ENCODE assay signal across 23 mouse cellular contexts in the genomic region with DNA sequence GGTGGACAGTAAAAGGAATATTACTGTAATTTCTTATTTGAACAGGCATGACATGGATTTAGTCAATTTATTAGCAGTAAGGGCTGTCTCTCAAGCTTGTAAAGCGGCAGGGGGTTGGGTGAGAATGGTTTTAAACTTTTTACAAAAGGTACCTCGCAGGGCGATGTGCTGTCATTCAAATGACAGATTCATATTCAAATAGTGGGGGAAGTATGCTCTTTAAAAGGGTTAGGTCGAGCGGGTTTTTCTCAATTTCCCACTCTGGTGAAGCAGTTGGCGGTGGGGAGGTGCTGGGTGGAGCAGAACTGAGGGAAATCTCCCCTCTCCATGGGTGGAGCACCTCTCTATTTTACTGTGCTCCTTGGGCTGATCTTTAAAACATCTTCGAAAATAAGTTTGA.
DNase-seq lines count a peak whose midpoint lies in the region; ATAC-seq lines count a peak whose summit lies in the region.
"Had no signal": no experiment of that assay in that cellular context is flagged by ENCODE, and none has a peak within 500 bp of the region (broad histone marks: within the 10 kb centered on the region; RNA-seq: fewer than 3 reads in every experiment).

No protein-coding gene starts in this region.

- ATAC-seq in midbrain, embryonic 11.5 days (ENCODE audit: low FRiP score): no peak
- no peak for ATAC-seq in midbrain, embryonic 14.5 days (ENCODE audit: low FRiP score, low TSS enrichment)
- no peak for ATAC-seq in frontal cortex, adult (ENCODE audit: low TSS enrichment)
- ATAC-seq: CD4-positive, CD25-positive, alpha-beta regulatory T cell, adult 4 months; forebrain, embryonic 13.5 days; forebrain, embryonic 15.5 days; forebrain, postnatal 0 days had no signal

- H3K4me1 ChIP-seq in midbrain, embryonic 11.5 days (ENCODE audit: control insufficient read depth, insufficient read depth, low read length): no peaks in the 10 kb centered on the region
- H3K4me1 ChIP-seq in midbrain, embryonic 14.5 days (ENCODE audit: control insufficient read depth, insufficient read depth, low read length): no peaks in the 10 kb centered on the region
- H3K4me1 ChIP-seq: embryonic facial prominence, embryonic 10.5 days; embryonic facial prominence, embryonic 12.5 days; forebrain, embryonic 13.5 days; forebrain, embryonic 15.5 days had no signal

- WGBS in midbrain, embryonic 11.5 days: 53% methylated on average over 7 of the region's 7 CpGs
- WGBS in midbrain, embryonic 14.5 days: 49% methylated on average over 7 of the region's 7 CpGs

- H3K9ac ChIP-seq in midbrain, embryonic 11.5 days (ENCODE audit: low read length): no peak overlapping the region
- H3K9ac ChIP-seq in midbrain, embryonic 14.5 days (replicated peaks; ENCODE audit: low read length): no peak overlapping the region
- H3K9ac ChIP-seq: embryonic facial prominence, embryonic 12.5 days; forebrain, embryonic 13.5 days; forebrain, embryonic 15.5 days; forebrain, postnatal 0 days had no signal

- no peak overlapping the region for H3K4me3 ChIP-seq in midbrain, embryonic 11.5 days (ENCODE audit: low read depth, low read length)
- H3K4me3 ChIP-seq in midbrain, embryonic 14.5 days (replicated peaks; ENCODE audit: low read depth, low read length): no peak overlapping the region
- H3K4me3 ChIP-seq: embryonic facial prominence, embryonic 10.5 days; embryonic facial prominence, embryonic 12.5 days; forebrain, embryonic 13.5 days; forebrain, embryonic 15.5 days had no signal

- H3K36me3 ChIP-seq in midbrain, embryonic 11.5 days (ENCODE audit: control insufficient read depth, insufficient read depth, low read length): no peaks in the 10 kb centered on the region
- H3K36me3 ChIP-seq in midbrain, embryonic 14.5 days (ENCODE audit: control insufficient read depth, insufficient read depth, low read length): no peaks in the 10 kb centered on the region
- H3K36me3 ChIP-seq: embryonic facial prominence, embryonic 10.5 days; embryonic facial prominence, embryonic 12.5 days; forebrain, embryonic 15.5 days had no signal

- DNase-seq in midbrain, embryonic 11.5 days (ENCODE audit: low spot score, missing footprints): peak; percentile 23
- no peak for DNase-seq in midbrain, embryonic 14.5 days
- DNase-seq in ES-CJ7 (ENCODE audit: low read depth, low spot score) (peak; percentile 83), ZHBTc4 (ENCODE audit: low read depth, low spot score) (peak; percentile 46)
- no peak for DNase-seq in layer of hippocampus, adult 11-12 months (ENCODE audit: low spot score)
- no peak for DNase-seq in layer of hippocampus, postnatal 10 days (ENCODE audit: low spot score in 2 of 2)
- DNase-seq: adrenal gland, adult 2 months; adrenal gland, postnatal 10 days; adrenal gland, postnatal 25 days; B cell, adult 2 months; cerebellum, adult 11-12 months; cerebellum, adult 2 months; cerebellum, adult 9-10 months; cerebellum, postnatal 10 days; cerebellum, postnatal 25 days had no signal

- no peak overlapping the region for H3K27ac ChIP-seq in midbrain, embryonic 11.5 days (ENCODE audit: low read depth, low read length)
- no peak overlapping the region for H3K27ac ChIP-seq in midbrain, embryonic 14.5 days (replicated peaks; ENCODE audit: low read depth, low read length)
- H3K27ac ChIP-seq: embryonic facial prominence, embryonic 10.5 days; embryonic facial prominence, embryonic 12.5 days; forebrain, embryonic 13.5 days; forebrain, embryonic 15.5 days had no signal

- H3K27me3 ChIP-seq in midbrain, embryonic 11.5 days (ENCODE audit: control insufficient read depth, insufficient read depth, low read length): no peaks in the 10 kb centered on the region
- H3K27me3 ChIP-seq in midbrain, embryonic 14.5 days (ENCODE audit: control insufficient read depth, insufficient read depth, low read length): no peaks in the 10 kb centered on the region
- H3K27me3 ChIP-seq: CH12.LX; embryonic facial prominence, embryonic 12.5 days; forebrain, embryonic 13.5 days; forebrain, embryonic 15.5 days had no signal

- H3K9me3 ChIP-seq in midbrain, embryonic 11.5 days (ENCODE audit: control insufficient read depth, low read length): peaks cover 4% of the 10 kb centered on the region; the same call in 1 of the 2 replicates
- no peaks in the 10 kb centered on the region for H3K9me3 ChIP-seq in midbrain, embryonic 14.5 days (ENCODE audit: control insufficient read depth, low read length)
- H3K9me3 ChIP-seq: forebrain, embryonic 13.5 days; forebrain, embryonic 15.5 days had no signal

- no peak overlapping the region for H3K4me2 ChIP-seq in midbrain, embryonic 11.5 days
- H3K4me2 ChIP-seq in midbrain, embryonic 14.5 days (ENCODE audit: low read length): no peak overlapping the region
- H3K4me2 ChIP-seq: embryonic facial prominence, embryonic 12.5 days; forebrain, embryonic 13.5 days; forebrain, embryonic 15.5 days had no signal

Comparison
In these comparisons a context has a peak if more than half of its experiments do, and no peak if none do; other contexts are left out.
1. DNase-seq: peak in midbrain, embryonic 11.5 days (single experiment), ES-CJ7 (single experiment) and ZHBTc4 (single experiment); none in midbrain, embryonic 14.5 days (single experiment), layer of hippocampus, adult 11-12 months (single experiment) and layer of hippocampus, postnatal 10 days (0 of 2).